Comparison of ENCODE assay signal across 24 mouse cellular contexts in the genomic region with DNA sequence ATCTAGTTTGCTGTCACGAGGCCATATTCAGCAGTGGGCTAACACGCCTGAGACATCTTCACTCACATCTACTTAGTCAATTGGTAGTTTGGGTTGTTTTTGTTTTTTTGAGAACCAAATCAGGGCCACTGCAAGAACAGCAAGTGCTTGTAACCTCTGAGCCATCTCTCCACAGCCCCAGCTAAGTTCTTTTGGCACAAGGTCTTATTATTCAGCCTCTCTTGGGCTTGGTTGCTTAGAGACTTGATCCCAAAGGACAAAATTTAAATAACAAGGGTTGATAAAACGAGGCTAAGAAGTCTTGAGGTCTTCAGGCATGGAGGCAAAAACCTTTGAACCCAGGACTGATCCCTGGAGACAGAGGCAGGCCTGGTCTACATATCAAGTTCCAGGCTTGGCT. TPM values are rescaled to one million over a fixed set of nuclear protein-coding genes. Genes with fewer than 3 reads are reported as not detected.
DNase-seq lines count a peak whose midpoint lies in the region; ATAC-seq and TF ChIP-seq lines count a peak whose summit lies in the region.
"Had no signal": no experiment of that assay in that cellular context is flagged by ENCODE, and none has a peak within 500 bp of the region (broad histone marks: within the 10 kb centered on the region; RNA-seq: fewer than 3 reads in every experiment).

No protein-coding gene starts in this region.

- ATAC-seq in embryonic facial prominence, embryonic 14.5 days (ENCODE audit: low read depth): no peak
- ATAC-seq in hindbrain, postnatal 0 days: no peak
- ATAC-seq in hindbrain, embryonic 16.5 days: no peak
- ATAC-seq: intestine, embryonic 16.5 days; Patski had no signal

- no peaks in the 10 kb centered on the region for H3K9me3 ChIP-seq in embryonic facial prominence, embryonic 14.5 days (ENCODE audit: control insufficient read depth, low read length)
- no peaks in the 10 kb centered on the region for H3K9me3 ChIP-seq in embryonic facial prominence, embryonic 10.5 days
- no peaks in the 10 kb centered on the region for H3K9me3 ChIP-seq in hindbrain, postnatal 0 days (ENCODE audit: low read length)
- H3K9me3 ChIP-seq in hindbrain, embryonic 16.5 days (ENCODE audit: control insufficient read depth, low read length): no peaks in the 10 kb centered on the region
- H3K9me3 ChIP-seq in ES-Bruce4 (replicated peaks; ENCODE audit: control insufficient read depth, insufficient read depth, low read length, poor library complexity, severe bottlenecking): no peaks in the 10 kb centered on the region
- H3K9me3 ChIP-seq: forebrain, embryonic 10.5 days; neural tube, embryonic 15.5 days had no signal

- H3K4me1 ChIP-seq in embryonic facial prominence, embryonic 14.5 days (ENCODE audit: control insufficient read depth, insufficient read depth, low read length): peaks cover 6% of the 10 kb centered on the region
- H3K4me1 ChIP-seq in embryonic facial prominence, embryonic 10.5 days: peaks cover 32% of the 10 kb centered on the region
- H3K4me1 ChIP-seq in hindbrain, postnatal 0 days (ENCODE audit: insufficient read depth, low read length): peaks cover 5% of the 10 kb centered on the region
- peaks cover 8% of the 10 kb centered on the region for H3K4me1 ChIP-seq in hindbrain, embryonic 16.5 days (ENCODE audit: control insufficient read depth, insufficient read depth, low read depth, low read length)
- peaks cover 3% of the 10 kb centered on the region for H3K4me1 ChIP-seq in ES-Bruce4 (ENCODE audit: control insufficient read depth, insufficient read depth, low read length)

- no peak for TF ChIP-seq CTCF in hindbrain, postnatal 0 days (IDR thresholded peaks at IDR 0.05; ENCODE audit: low read depth)
- TF ChIP-seq CTCF in ES-Bruce4 (IDR thresholded peaks at IDR 0.05; ENCODE audit: low read depth, low read length): no peak

- H3K27ac ChIP-seq in embryonic facial prominence, embryonic 14.5 days (replicated peaks; ENCODE audit: low read depth, low read length): no peak overlapping the region
- no peak overlapping the region for H3K27ac ChIP-seq in embryonic facial prominence, embryonic 10.5 days (replicated peaks)
- no peak overlapping the region for H3K27ac ChIP-seq in hindbrain, postnatal 0 days
- H3K27ac ChIP-seq in hindbrain, embryonic 16.5 days (ENCODE audit: low read depth, low read length): no peak overlapping the region
- peak overlapping the region; percentile 93 for H3K27ac ChIP-seq in ES-Bruce4 (ENCODE audit: insufficient read depth, low read length)
- H3K27ac ChIP-seq: forebrain, embryonic 10.5 days; hindbrain, embryonic 14.5 days; neural tube, embryonic 15.5 days had no signal

- 46% methylated on average over 3 of the region's 3 CpGs for WGBS in embryonic facial prominence, embryonic 14.5 days
- WGBS in embryonic facial prominence, embryonic 10.5 days: 44% methylated on average over 3 of the region's 3 CpGs
- 38% methylated on average over 3 of the region's 3 CpGs for WGBS in hindbrain, postnatal 0 days
- WGBS in hindbrain, embryonic 16.5 days: 32% methylated on average over 3 of the region's 3 CpGs

- H3K27me3 ChIP-seq in embryonic facial prominence, embryonic 14.5 days (replicated peaks; ENCODE audit: control insufficient read depth, insufficient read depth, low read length): no peaks in the 10 kb centered on the region
- H3K27me3 ChIP-seq in embryonic facial prominence, embryonic 10.5 days (replicated peaks; ENCODE audit: low read depth, poor library complexity, severe bottlenecking): no peaks in the 10 kb centered on the region
- H3K27me3 ChIP-seq in hindbrain, postnatal 0 days (ENCODE audit: insufficient read depth, low read length): no peaks in the 10 kb centered on the region
- no peaks in the 10 kb centered on the region for H3K27me3 ChIP-seq in hindbrain, embryonic 16.5 days (replicated peaks; ENCODE audit: control insufficient read depth, insufficient read depth, low read length)
- H3K27me3 ChIP-seq in ES-Bruce4 (ENCODE audit: control insufficient read depth, insufficient read depth, low read length, poor library complexity, severe bottlenecking): no peaks in the 10 kb centered on the region
- H3K27me3 ChIP-seq: CH12.LX; neural tube, embryonic 15.5 days; Patski had no signal

- TF ChIP-seq EP300 in ES-Bruce4 (IDR thresholded peaks at IDR 0.05; ENCODE audit: insufficient read depth, low read depth, low read length): no peak

- peak; percentile 40 for DNase-seq in embryonic facial prominence, embryonic 14.5 days (ENCODE audit: low spot score)
- no peak for DNase-seq in embryonic facial prominence, embryonic 10.5 days (ENCODE audit: low spot score)
- peak; percentile 6 for DNase-seq in hindbrain, postnatal 0 days (ENCODE audit: low spot score)
- DNase-seq in WW6 (ENCODE audit: low read depth, low spot score): peak; percentile 24
- DNase-seq in thymus, postnatal 36 days: no peak
- DNase-seq in thymus, postnatal 14 days: no peak
- DNase-seq: cerebellum, adult 8-10 months; gastrocnemius, postnatal 10 days; heart, postnatal 14 days; kidney, postnatal 36 days; layer of hippocampus, adult 9-11 months; lung, adult 18-20 months; right cerebral cortex, postnatal 14 days; spleen, adult 18-20 months had no signal

- peaks cover 22% of the 10 kb centered on the region for H3K36me3 ChIP-seq in embryonic facial prominence, embryonic 14.5 days (ENCODE audit: control insufficient read depth, insufficient read depth, low read length)
- peaks cover 27% of the 10 kb centered on the region for H3K36me3 ChIP-seq in embryonic facial prominence, embryonic 10.5 days (replicated peaks)
- H3K36me3 ChIP-seq in hindbrain, postnatal 0 days (ENCODE audit: insufficient read depth, low read length): peaks cover 16% of the 10 kb centered on the region
- peaks cover 9% of the 10 kb centered on the region; the same call in 1 of the 2 replicates for H3K36me3 ChIP-seq in hindbrain, embryonic 16.5 days (ENCODE audit: control insufficient read depth, insufficient read depth, low read length)
- H3K36me3 ChIP-seq in ES-Bruce4 (ENCODE audit: control insufficient read depth, insufficient read depth, low read length, poor library complexity, severe bottlenecking): peaks cover 16% of the 10 kb centered on the region

- no peak overlapping the region for H3K4me2 ChIP-seq in embryonic facial prominence, embryonic 14.5 days (ENCODE audit: low read depth, low read length)
- H3K4me2 ChIP-seq in hindbrain, postnatal 0 days (ENCODE audit: low read depth, low read length): no peak overlapping the region
- no peak overlapping the region for H3K4me2 ChIP-seq in hindbrain, embryonic 16.5 days (ENCODE audit: low read length)
- H3K4me2 ChIP-seq: heart, embryonic 11.5 days; hindbrain, embryonic 14.5 days; liver, embryonic 11.5 days; neural tube, embryonic 15.5 days had no signal

- H3K4me3 ChIP-seq in embryonic facial prominence, embryonic 14.5 days (ENCODE audit: low read depth, low read length): no peak overlapping the region
- no peak overlapping the region for H3K4me3 ChIP-seq in embryonic facial prominence, embryonic 10.5 days
- H3K4me3 ChIP-seq in hindbrain, postnatal 0 days (ENCODE audit: low read length): no peak overlapping the region
- H3K4me3 ChIP-seq in hindbrain, embryonic 16.5 days (ENCODE audit: low read length): no peak overlapping the region
- H3K4me3 ChIP-seq in ES-Bruce4 (ENCODE audit: low read depth, low read length): no peak overlapping the region
- H3K4me3 ChIP-seq: forebrain, embryonic 10.5 days; neural tube, embryonic 15.5 days had no signal

- H3K9ac ChIP-seq in embryonic facial prominence, embryonic 14.5 days (ENCODE audit: low read depth, low read length): no peak overlapping the region
- no peak overlapping the region for H3K9ac ChIP-seq in hindbrain, postnatal 0 days (replicated peaks; ENCODE audit: low read length)
- no peak overlapping the region for H3K9ac ChIP-seq in hindbrain, embryonic 16.5 days (ENCODE audit: low read depth, low read length)
- no peak overlapping the region for H3K9ac ChIP-seq in ES-Bruce4 (ENCODE audit: low read depth, poor library complexity, severe bottlenecking)
- H3K9ac ChIP-seq: hindbrain, embryonic 14.5 days; neural tube, embryonic 15.5 days had no signal

- TF ChIP-seq POLR2A in ES-Bruce4 (IDR thresholded peaks at IDR 0.05; ENCODE audit: insufficient read depth, low read length): no peak

RNA-seq across cellular contexts. Expression of gene Mrpl51, which starts 4.7 kb away (rescaled TPM):
- polyA plus RNA-seq in embryonic facial prominence, embryonic 14.5 days (2014; fragmentation: Nextera tagmentation; extraction: Ambion mirVana): 198 and 205 TPM in 2 replicates
- polyA plus RNA-seq in embryonic facial prominence, embryonic 10.5 days (2016; fragmentation: Nextera tagmentation; extraction: Ambion mirVana): 207 and 214 TPM in 2 replicates
- total RNA-seq in hindbrain, postnatal 0 days (2014; rRNA removed): 20.6 and 40.3 TPM in 2 replicates
- polyA plus RNA-seq in hindbrain, postnatal 0 days (2015; fragmentation: Nextera tagmentation; extraction: Ambion mirVana): 159 and 163 TPM in 2 replicates
- polyA plus RNA-seq in hindbrain, embryonic 16.5 days (2015; fragmentation: Nextera tagmentation; extraction: Ambion mirVana): 140 and 154 TPM in 2 replicates
- polyA plus RNA-seq in ES-Bruce4 (2011; ENCODE audit: insufficient read depth, insufficient read length, low read depth, missing spikeins): 113 TPM in 2 replicates

RNA-seq across cellular contexts. Expression of gene Ncapd2, which starts 4.8 kb away (rescaled TPM):
- 76.7 and 90.8 TPM in 2 replicates for polyA plus RNA-seq in embryonic facial prominence, embryonic 14.5 days (2014; fragmentation: Nextera tagmentation; extraction: Ambion mirVana)
- polyA plus RNA-seq in embryonic facial prominence, embryonic 10.5 days (2016; fragmentation: Nextera tagmentation; extraction: Ambion mirVana): 261 and 263 TPM in 2 replicates
- total RNA-seq in hindbrain, postnatal 0 days (2014; rRNA removed): 47.1 and 56.3 TPM in 2 replicates
- 30.3 and 34.1 TPM in 2 replicates for polyA plus RNA-seq in hindbrain, postnatal 0 days (2015; fragmentation: Nextera tagmentation; extraction: Ambion mirVana)
- 37.7 and 50.2 TPM in 2 replicates for polyA plus RNA-seq in hindbrain, embryonic 16.5 days (2015; fragmentation: Nextera tagmentation; extraction: Ambion mirVana)
- polyA plus RNA-seq in ES-Bruce4 (2011; ENCODE audit: insufficient read depth, insufficient read length, low read depth, missing spikeins): 383 and 401 TPM in 2 replicates

RNA-seq across cellular contexts. Expression of gene Vamp1, which starts 19.1 kb away (rescaled TPM):
- 2.4 and 2.7 TPM in 2 replicates for polyA plus RNA-seq in embryonic facial prominence, embryonic 14.5 days (2014; fragmentation: Nextera tagmentation; extraction: Ambion mirVana)
- polyA plus RNA-seq in embryonic facial prominence, embryonic 10.5 days (2016; fragmentation: Nextera tagmentation; extraction: Ambion mirVana): 2.6 and 3.1 TPM in 2 replicates
- 74.6 and 85.3 TPM in 2 replicates for total RNA-seq in hindbrain, postnatal 0 days (2014; rRNA removed)
- 73.0 and 74.6 TPM in 2 replicates for polyA plus RNA-seq in hindbrain, postnatal 0 days (2015; fragmentation: Nextera tagmentation; extraction: Ambion mirVana)
- 41.2 and 52.8 TPM in 2 replicates for polyA plus RNA-seq in hindbrain, embryonic 16.5 days (2015; fragmentation: Nextera tagmentation; extraction: Ambion mirVana)
- polyA plus RNA-seq in ES-Bruce4 (2011; ENCODE audit: insufficient read depth, insufficient read length, low read depth, missing spikeins): 9.4 and 14.3 TPM in 2 replicates

RNA-seq across cellular contexts. Expression of gene Gapdh, which starts 30.0 kb away (rescaled TPM):
- polyA plus RNA-seq in embryonic facial prominence, embryonic 14.5 days (2014; fragmentation: Nextera tagmentation; extraction: Ambion mirVana): 1,831 and 1,850 TPM in 2 replicates
- polyA plus RNA-seq in embryonic facial prominence, embryonic 10.5 days (2016; fragmentation: Nextera tagmentation; extraction: Ambion mirVana): 2,731 and 2,955 TPM in 2 replicates
- 2,711 and 2,736 TPM in 2 replicates for total RNA-seq in hindbrain, postnatal 0 days (2014; rRNA removed)
- polyA plus RNA-seq in hindbrain, postnatal 0 days (2015; fragmentation: Nextera tagmentation; extraction: Ambion mirVana): 1,874 and 1,919 TPM in 2 replicates
- polyA plus RNA-seq in hindbrain, embryonic 16.5 days (2015; fragmentation: Nextera tagmentation; extraction: Ambion mirVana): 1,587 and 1,624 TPM in 2 replicates
- 933 and 990 TPM in 2 replicates for polyA plus RNA-seq in ES-Bruce4 (2011; ENCODE audit: insufficient read depth, insufficient read length, low read depth, missing spikeins)

RNA-seq across cellular contexts. Expression of gene Tapbpl, which starts 35.4 kb away (rescaled TPM):
- 3.4 and 3.6 TPM in 2 replicates for polyA plus RNA-seq in embryonic facial prominence, embryonic 14.5 days (2014; fragmentation: Nextera tagmentation; extraction: Ambion mirVana)
- 0.98 and 1.6 TPM in 2 replicates for polyA plus RNA-seq in embryonic facial prominence, embryonic 10.5 days (2016; fragmentation: Nextera tagmentation; extraction: Ambion mirVana)
- total RNA-seq in hindbrain, postnatal 0 days (2014; rRNA removed): 4.5 and 7.0 TPM in 2 replicates
- 7.0 and 7.8 TPM in 2 replicates for polyA plus RNA-seq in hindbrain, postnatal 0 days (2015; fragmentation: Nextera tagmentation; extraction: Ambion mirVana)
- polyA plus RNA-seq in hindbrain, embryonic 16.5 days (2015; fragmentation: Nextera tagmentation; extraction: Ambion mirVana): 7.7 and 9.1 TPM in 2 replicates
- polyA plus RNA-seq in ES-Bruce4 (2011; ENCODE audit: insufficient read depth, insufficient read length, low read depth, missing spikeins): 2.1 and 3.9 TPM in 2 replicates

Comparison
In these comparisons a context has a peak if more than half of its experiments do, and no peak if none do; other contexts are left out.
1. DNase-seq: peak in embryonic facial prominence, embryonic 14.5 days (single experiment), hindbrain, postnatal 0 days (single experiment) and WW6 (single experiment); none in embryonic facial prominence, embryonic 10.5 days (single experiment), thymus, postnatal 36 days (0 of 2) and thymus, postnatal 14 days (single experiment).